Mouse (Mus musculus): ENCODE measurements around the gene Thy1. TPM values are rescaled to one million over a fixed set of nuclear protein-coding genes. Genes with fewer than 3 reads are reported as not detected.

Thy1 gene
- total RNA-seq, 2 experiments from 2014 or later, result 7.8 to 33.1 TPM

Other genes with a start within 250 kb of the Thy1 start
- gene Usp2, start 23.6 kb downstream of the Thy1 start, total RNA-seq (2015; ENCODE audit: low replicate concordance), result not detected in 2 replicates
- 1.8 TPM in 1 of 2 replicates, not detected in the other for gene Usp2, start 23.6 kb downstream of the Thy1 start, total RNA-seq (2017; ENCODE audit: low replicate concordance)
- not detected in 2 replicates for gene Mfrp, start 58.3 kb downstream of the Thy1 start, total RNA-seq (2015; ENCODE audit: low replicate concordance)
- not detected in 2 replicates for gene Mfrp, start 58.3 kb downstream of the Thy1 start, total RNA-seq (2017; ENCODE audit: low replicate concordance)
- gene C1qtnf5, start 63.9 kb downstream of the Thy1 start, total RNA-seq (2015; ENCODE audit: low replicate concordance), result not detected in 2 replicates
- 1.4 TPM in 1 of 2 replicates, not detected in the other for gene C1qtnf5, start 63.9 kb downstream of the Thy1 start, total RNA-seq (2017; ENCODE audit: low replicate concordance)
- gene Gm49380, start 70.1 kb downstream of the Thy1 start, total RNA-seq (2015; ENCODE audit: low replicate concordance), result not detected in 2 replicates
- 1.4 TPM in 1 of 2 replicates, not detected in the other for gene Gm49380, start 70.1 kb downstream of the Thy1 start, total RNA-seq (2017; ENCODE audit: low replicate concordance)
- gene Rnf26, start 70.1 kb downstream of the Thy1 start, total RNA-seq (2015; ENCODE audit: low replicate concordance), result 83.4 and 94.4 TPM in 2 replicates
- 43.9 and 53.3 TPM in 2 replicates for gene Rnf26, start 70.1 kb downstream of the Thy1 start, total RNA-seq (2017; ENCODE audit: low replicate concordance)
- not detected in 2 replicates for gene Mcam, start 91.1 kb downstream of the Thy1 start, total RNA-seq (2015; ENCODE audit: low replicate concordance)
- 0.30 TPM in 1 of 2 replicates, not detected in the other for gene Mcam, start 91.1 kb downstream of the Thy1 start, total RNA-seq (2017; ENCODE audit: low replicate concordance)
- 43.2 TPM in 2 replicates for gene Cbl, start 190.7 kb downstream of the Thy1 start, total RNA-seq (2015; ENCODE audit: low replicate concordance)
- gene Cbl, start 190.7 kb downstream of the Thy1 start, total RNA-seq (2017; ENCODE audit: low replicate concordance), result 16.2 and 21.3 TPM in 2 replicates
- not detected in 2 replicates for gene Ccdc153, start 197.3 kb downstream of the Thy1 start, total RNA-seq (2015; ENCODE audit: low replicate concordance)
- not detected in 2 replicates for gene Ccdc153, start 197.3 kb downstream of the Thy1 start, total RNA-seq (2017; ENCODE audit: low replicate concordance)
- not detected in 2 replicates for gene Pdzd3, start 208.1 kb downstream of the Thy1 start, total RNA-seq (2015; ENCODE audit: low replicate concordance)
- gene Pdzd3, start 208.1 kb downstream of the Thy1 start, total RNA-seq (2017; ENCODE audit: low replicate concordance), result not detected in 2 replicates
- gene Nlrx1, start 225.2 kb downstream of the Thy1 start, total RNA-seq (2015; ENCODE audit: low replicate concordance), result 0.84 and 2.5 TPM in 2 replicates
- 1.2 and 2.6 TPM in 2 replicates for gene Nlrx1, start 225.2 kb downstream of the Thy1 start, total RNA-seq (2017; ENCODE audit: low replicate concordance)
- gene Abcg4, start 245.2 kb downstream of the Thy1 start, total RNA-seq (2015; ENCODE audit: low replicate concordance), result 314 and 326 TPM in 2 replicates
- gene Abcg4, start 245.2 kb downstream of the Thy1 start, total RNA-seq (2017; ENCODE audit: low replicate concordance), result 111 and 113 TPM in 2 replicates